Mouse (Mus musculus): ENCODE results near the gene Suv39h2. TPM values are rescaled to one million over a fixed set of nuclear protein-coding genes. Genes with fewer than 3 reads are reported as not detected.

Gene Suv39h2
- polyA plus RNA-seq, 1 experiment from 2014 or later: 49.3 TPM

DNA sequence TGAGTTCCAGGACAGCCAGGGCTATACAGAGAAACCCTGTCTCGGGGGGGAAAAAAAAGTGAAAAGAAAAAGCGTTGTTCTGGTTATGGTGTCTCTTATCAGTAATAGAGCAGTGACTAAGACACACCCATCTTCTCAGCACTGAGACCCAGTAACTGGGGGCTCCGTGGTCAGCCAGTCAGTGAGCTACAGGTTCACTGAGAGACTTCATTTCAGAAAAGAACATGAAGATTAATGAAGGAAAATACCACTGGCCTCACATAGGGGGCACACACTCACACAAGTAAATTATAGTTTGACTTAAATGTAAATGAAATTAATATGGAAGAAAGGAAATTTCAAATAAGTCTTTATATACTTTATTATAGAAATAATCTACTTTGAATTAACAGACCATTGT is 5.4 kb upstream of the Suv39h2 start:
- H3K9me3 ChIP-seq (ENCODE audit: control insufficient read depth, low read length): no peaks in the 10 kb centered on the region
- WGBS: 84% methylated on average over 3 of the region's 3 CpGs
- DNase-seq (ENCODE audit: low spot score) (no peak), ATAC-seq (replicated peaks; ENCODE audit: low FRiP score) (no peak)
- H3K9ac ChIP-seq (ENCODE audit: low read length): no peak overlapping the region
- H3K27ac ChIP-seq (ENCODE audit: low read depth, low read length): no peak overlapping the region
- H3K4me2 ChIP-seq (ENCODE audit: low read depth, low read length, severe bottlenecking): no peak overlapping the region
- no peaks in the 10 kb centered on the region for H3K4me1 ChIP-seq (replicated peaks; ENCODE audit: control insufficient read depth, insufficient read depth, low read length)
- no peaks in the 10 kb centered on the region for H3K27me3 ChIP-seq (ENCODE audit: control insufficient read depth, insufficient read depth, low read length)
- H3K4me3 ChIP-seq (ENCODE audit: low read depth, low read length): no peak overlapping the region
- H3K36me3 ChIP-seq (ENCODE audit: control insufficient read depth, insufficient read depth, low read length): no peaks in the 10 kb centered on the region

DNA sequence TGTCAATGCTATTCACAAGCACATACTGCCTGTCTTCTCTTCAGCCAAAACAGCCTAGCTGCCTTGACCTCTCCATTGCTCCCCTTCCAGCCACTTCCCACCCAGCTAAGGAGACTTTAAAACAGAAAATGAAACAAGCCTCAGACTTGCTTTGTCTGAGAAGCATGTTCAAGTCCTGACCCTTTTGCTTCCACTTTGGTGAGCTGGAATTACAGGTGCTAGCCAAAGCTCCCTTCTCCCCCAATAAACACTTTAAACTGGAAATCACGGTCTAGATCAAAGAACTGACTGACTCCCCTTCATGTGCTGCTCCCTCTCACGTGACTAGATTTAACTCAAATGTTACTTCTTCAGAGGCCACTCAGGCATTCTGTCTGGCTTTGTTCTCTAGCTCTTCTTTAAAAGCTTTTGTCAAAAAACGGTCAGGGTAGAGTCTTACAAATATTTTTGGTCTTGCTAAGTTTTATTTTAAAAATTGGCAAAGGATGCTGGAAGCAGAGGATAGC is 968 bp upstream of the Suv39h2 start:
- no peak overlapping the region for H3K27ac ChIP-seq (ENCODE audit: low read depth, low read length)
- H3K27me3 ChIP-seq (ENCODE audit: control insufficient read depth, insufficient read depth, low read length): no peaks in the 10 kb centered on the region
- no peak overlapping the region; the same call in 1 of the 2 replicates for H3K4me2 ChIP-seq (ENCODE audit: low read depth, low read length, severe bottlenecking)
- DNase-seq (ENCODE audit: low spot score): no peak
- no peak overlapping the region for H3K9ac ChIP-seq (ENCODE audit: low read length)
- H3K4me3 ChIP-seq (ENCODE audit: low read depth, low read length): 0 out of 2 replicates have a peak overlapping the region, but pooled peaks have one; percentile 85
- 67% methylated on average over 3 of the region's 3 CpGs for WGBS
- ATAC-seq (replicated peaks; ENCODE audit: low FRiP score): no peak
- H3K36me3 ChIP-seq (ENCODE audit: control insufficient read depth, insufficient read depth, low read length): no peaks in the 10 kb centered on the region
- no peaks in the 10 kb centered on the region for H3K9me3 ChIP-seq (ENCODE audit: control insufficient read depth, low read length)
- H3K4me1 ChIP-seq (replicated peaks; ENCODE audit: control insufficient read depth, insufficient read depth, low read length): no peaks in the 10 kb centered on the region

DNA sequence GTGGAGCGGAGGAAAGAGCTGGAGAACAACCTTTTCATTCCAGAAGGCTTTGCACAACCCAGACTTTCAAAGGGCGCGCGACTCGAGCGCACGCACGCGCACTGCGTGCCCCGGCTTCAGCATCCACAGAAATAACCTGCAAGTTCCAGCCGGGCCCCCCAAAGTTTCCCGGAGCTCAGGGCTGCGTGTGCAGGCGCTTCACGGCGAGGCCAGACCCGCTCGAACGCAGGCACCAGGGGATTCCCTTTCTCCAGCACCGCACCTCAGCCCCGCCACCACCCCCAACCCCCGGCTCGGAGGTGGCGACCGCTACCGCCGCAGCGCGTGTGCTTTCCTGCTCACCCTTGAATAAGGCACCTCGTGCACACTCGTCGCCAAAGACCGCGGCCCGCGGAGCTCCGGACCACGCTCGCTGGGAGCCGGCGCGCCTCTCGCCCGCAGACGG is 448 bp downstream of the Suv39h2 start:
- DNase-seq (ENCODE audit: low spot score) (peak; percentile 86), ATAC-seq (replicated peaks; ENCODE audit: low FRiP score) (peak; percentile 86)
- no peaks in the 10 kb centered on the region for H3K4me1 ChIP-seq (replicated peaks; ENCODE audit: control insufficient read depth, insufficient read depth, low read length)
- H3K9me3 ChIP-seq (ENCODE audit: control insufficient read depth, low read length): no peaks in the 10 kb centered on the region
- peak overlapping the region; percentile 95 for H3K9ac ChIP-seq (ENCODE audit: low read length)
- peak overlapping the region; percentile 93 for H3K27ac ChIP-seq (ENCODE audit: low read depth, low read length)
- no peaks in the 10 kb centered on the region; the same call in 1 of the 2 replicates for H3K36me3 ChIP-seq (ENCODE audit: control insufficient read depth, insufficient read depth, low read length)
- H3K27me3 ChIP-seq (ENCODE audit: control insufficient read depth, insufficient read depth, low read length): no peaks in the 10 kb centered on the region
- under 1% methylated on average over 46 of the region's 46 CpGs for WGBS
- peak overlapping the region; percentile 85 for H3K4me3 ChIP-seq (ENCODE audit: low read depth, low read length)
- H3K4me2 ChIP-seq (ENCODE audit: low read depth, low read length, severe bottlenecking): peak overlapping the region; percentile 62

DNA sequence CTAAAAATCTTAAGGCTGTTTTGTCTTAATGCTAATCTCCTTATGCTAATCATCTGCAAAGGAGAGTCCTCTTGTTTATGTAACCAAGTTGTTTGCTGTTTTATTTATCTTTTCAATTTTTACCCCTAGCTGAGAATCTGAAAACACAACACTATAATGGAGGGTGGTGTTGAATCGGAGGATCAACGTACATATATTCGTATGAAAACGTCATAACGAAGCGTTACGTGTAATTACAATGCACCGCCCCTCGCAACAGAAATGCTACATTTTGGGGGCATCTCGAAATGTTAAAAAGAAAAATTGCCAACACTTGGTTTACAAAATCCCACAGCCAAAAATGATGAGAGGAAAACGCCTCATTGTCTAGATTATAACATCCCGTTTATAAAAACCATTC is 940 bp downstream of the Suv39h2 start:
- Histone ChIP-seq H3K9ac (ENCODE audit: low read length) (peak overlapping the region; percentile 95), H3K4me2 (ENCODE audit: low read depth, low read length, severe bottlenecking) (peak overlapping the region; percentile 62), H3K4me1 (replicated peaks; ENCODE audit: control insufficient read depth, insufficient read depth, low read length) (no peaks in the 10 kb centered on the region), H3K4me3 (ENCODE audit: low read depth, low read length) (peak overlapping the region; percentile 85), H3K27me3 (ENCODE audit: control insufficient read depth, insufficient read depth, low read length) (no peaks in the 10 kb centered on the region), H3K27ac (ENCODE audit: low read depth, low read length) (peak overlapping the region; percentile 93), H3K36me3 (ENCODE audit: control insufficient read depth, insufficient read depth, low read length) (no peaks in the 10 kb centered on the region; the same call in 1 of the 2 replicates), H3K9me3 (ENCODE audit: control insufficient read depth, low read length) (no peaks in the 10 kb centered on the region)
- WGBS: under 1% methylated on average over 12 of the region's 12 CpGs
- DNase-seq (ENCODE audit: low spot score) (no peak), ATAC-seq (replicated peaks; ENCODE audit: low FRiP score) (no peak)

DNA sequence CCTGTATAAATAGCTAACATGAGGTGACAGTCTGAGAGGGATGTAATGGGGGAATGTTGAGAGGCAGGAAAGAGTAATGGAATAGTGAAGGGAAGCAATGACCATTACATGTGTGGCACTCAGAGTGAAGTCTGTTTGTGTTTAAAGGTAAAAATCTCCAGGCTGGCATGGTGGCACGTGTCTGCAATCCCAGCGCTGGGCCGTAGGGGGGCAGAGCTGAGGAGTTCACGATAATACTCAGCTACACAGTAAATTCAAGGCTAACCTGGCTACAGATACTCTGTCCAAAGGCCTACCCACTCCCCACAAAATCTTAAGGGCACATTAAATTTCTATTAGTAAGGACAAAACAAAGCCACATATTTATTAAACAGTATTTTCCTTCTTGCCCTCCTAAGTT is 18.2 kb downstream of the Suv39h2 start:
- H3K4me3 ChIP-seq (ENCODE audit: low read depth, low read length): no peak overlapping the region
- WGBS: 83% methylated on average over 4 of the region's 4 CpGs
- no peaks in the 10 kb centered on the region for H3K4me1 ChIP-seq (replicated peaks; ENCODE audit: control insufficient read depth, insufficient read depth, low read length)
- no peak for DNase-seq (ENCODE audit: low spot score)
- ATAC-seq (replicated peaks; ENCODE audit: low FRiP score): no peak
- no peaks in the 10 kb centered on the region for H3K9me3 ChIP-seq (ENCODE audit: control insufficient read depth, low read length)
- no peak overlapping the region for H3K9ac ChIP-seq (ENCODE audit: low read length)
- no peaks in the 10 kb centered on the region; the same call in 1 of the 2 replicates for H3K36me3 ChIP-seq (ENCODE audit: control insufficient read depth, insufficient read depth, low read length)
- no peak overlapping the region for H3K27ac ChIP-seq (ENCODE audit: low read depth, low read length)
- no peaks in the 10 kb centered on the region for H3K27me3 ChIP-seq (ENCODE audit: control insufficient read depth, insufficient read depth, low read length)
- no peak overlapping the region for H3K4me2 ChIP-seq (ENCODE audit: low read depth, low read length, severe bottlenecking)

DNA sequence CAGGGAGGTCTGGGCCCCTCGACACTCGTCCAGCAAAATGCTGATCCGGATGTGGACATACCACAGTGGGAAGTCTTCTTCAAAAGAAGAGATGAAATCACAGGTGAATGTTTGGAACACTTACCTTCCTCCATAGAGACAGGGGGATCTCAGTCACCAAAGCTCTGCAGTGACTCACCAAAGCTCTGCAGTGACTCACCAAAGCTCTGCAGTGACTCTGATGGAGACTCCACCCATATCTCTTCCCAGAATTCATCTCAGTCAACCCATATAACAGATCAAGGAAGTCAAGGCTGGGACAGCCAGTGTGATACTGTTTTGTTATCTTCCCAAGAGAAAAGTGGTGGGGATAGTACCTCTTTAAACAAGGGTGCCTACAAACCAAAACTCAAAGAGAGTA is 21.7 kb downstream of the Suv39h2 start:
- H3K36me3 ChIP-seq (ENCODE audit: control insufficient read depth, insufficient read depth, low read length): no peaks in the 10 kb centered on the region; the same call in 1 of the 2 replicates

DNA sequence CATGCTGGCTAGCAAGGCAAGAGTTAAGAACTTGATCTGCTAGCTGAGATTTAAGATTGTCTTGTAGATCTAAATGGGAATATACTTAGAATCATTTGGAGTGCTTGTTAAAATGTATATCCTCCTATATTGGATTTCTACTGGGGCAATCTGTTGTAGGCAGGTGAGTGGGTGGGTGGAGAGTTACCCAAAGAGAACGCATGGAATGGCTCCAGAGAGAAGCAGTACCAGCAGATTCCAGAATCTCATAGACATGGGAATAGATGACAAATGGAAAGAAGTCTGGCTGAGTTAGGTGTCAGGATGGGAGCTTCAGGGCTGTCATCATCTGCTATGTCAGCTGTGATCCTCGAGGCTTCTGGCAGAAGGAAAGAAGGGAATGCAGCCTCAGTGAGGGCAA is 25.4 kb downstream of the Suv39h2 start:
- Histone ChIP-seq H3K27me3 (ENCODE audit: control insufficient read depth, insufficient read depth, low read length) (no peaks in the 10 kb centered on the region), H3K9ac (ENCODE audit: low read length) (no peak overlapping the region), H3K4me2 (ENCODE audit: low read depth, low read length, severe bottlenecking) (no peak overlapping the region), H3K36me3 (ENCODE audit: control insufficient read depth, insufficient read depth, low read length) (no peaks in the 10 kb centered on the region; the same call in 1 of the 2 replicates), H3K9me3 (ENCODE audit: control insufficient read depth, low read length) (no peaks in the 10 kb centered on the region), H3K27ac (ENCODE audit: low read depth, low read length) (no peak overlapping the region), H3K4me1 (replicated peaks; ENCODE audit: control insufficient read depth, insufficient read depth, low read length) (no peaks in the 10 kb centered on the region), H3K4me3 (ENCODE audit: low read depth, low read length) (no peak overlapping the region)
- 84% methylated on average over 2 of the region's 2 CpGs for WGBS
- no peak for ATAC-seq (replicated peaks; ENCODE audit: low FRiP score)
- DNase-seq (ENCODE audit: low spot score): no peak

More for the DNA sequence above, 21.7 kb downstream of the Suv39h2 start:
- DNase-seq (ENCODE audit: low spot score) (no peak), ATAC-seq (replicated peaks; ENCODE audit: low FRiP score) (no peak)
- Histone ChIP-seq H3K4me2 (ENCODE audit: low read depth, low read length, severe bottlenecking) (no peak overlapping the region), H3K4me3 (ENCODE audit: low read depth, low read length) (no peak overlapping the region), H3K27me3 (ENCODE audit: control insufficient read depth, insufficient read depth, low read length) (no peaks in the 10 kb centered on the region), H3K27ac (ENCODE audit: low read depth, low read length) (no peak overlapping the region), H3K4me1 (replicated peaks; ENCODE audit: control insufficient read depth, insufficient read depth, low read length) (no peaks in the 10 kb centered on the region), H3K9me3 (ENCODE audit: control insufficient read depth, low read length) (no peaks in the 10 kb centered on the region), H3K9ac (ENCODE audit: low read length) (no peak overlapping the region)
- 82% methylated on average over 3 of the region's 3 CpGs for WGBS

DNA sequence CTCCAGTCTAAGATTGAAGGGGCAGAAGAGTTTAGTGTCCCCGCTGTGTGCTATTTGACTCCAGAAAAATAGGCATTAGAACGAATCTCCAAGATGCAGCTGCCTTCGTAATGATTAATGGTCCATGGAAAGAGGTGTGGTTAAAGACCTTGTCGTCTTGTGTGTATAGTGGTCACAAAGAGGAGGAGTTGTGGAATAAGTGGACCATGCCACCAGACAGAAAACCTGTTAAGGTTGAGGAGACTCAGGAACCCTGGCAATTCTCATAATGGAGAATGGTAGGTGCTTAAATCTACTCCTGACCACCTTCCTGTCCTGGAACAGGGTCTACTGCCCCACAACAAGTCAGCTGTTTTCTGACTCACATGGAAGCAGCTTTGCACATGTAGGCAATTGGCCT is 28.8 kb downstream of the Suv39h2 start:
- no peaks in the 10 kb centered on the region; the same call in 1 of the 2 replicates for H3K36me3 ChIP-seq (ENCODE audit: control insufficient read depth, insufficient read depth, low read length)
- ATAC-seq (replicated peaks; ENCODE audit: low FRiP score) (no peak), DNase-seq (ENCODE audit: low spot score) (no peak)
- 91% methylated on average over 4 of the region's 4 CpGs for WGBS
- H3K27ac ChIP-seq (ENCODE audit: low read depth, low read length): no peak overlapping the region
- no peak overlapping the region for H3K9ac ChIP-seq (ENCODE audit: low read length)
- no peaks in the 10 kb centered on the region for H3K9me3 ChIP-seq (ENCODE audit: control insufficient read depth, low read length)
- H3K27me3 ChIP-seq (ENCODE audit: control insufficient read depth, insufficient read depth, low read length): no peaks in the 10 kb centered on the region
- H3K4me1 ChIP-seq (replicated peaks; ENCODE audit: control insufficient read depth, insufficient read depth, low read length): no peaks in the 10 kb centered on the region
- H3K4me2 ChIP-seq (ENCODE audit: low read depth, low read length, severe bottlenecking): no peak overlapping the region
- H3K4me3 ChIP-seq (ENCODE audit: low read depth, low read length): no peak overlapping the region

DNA sequence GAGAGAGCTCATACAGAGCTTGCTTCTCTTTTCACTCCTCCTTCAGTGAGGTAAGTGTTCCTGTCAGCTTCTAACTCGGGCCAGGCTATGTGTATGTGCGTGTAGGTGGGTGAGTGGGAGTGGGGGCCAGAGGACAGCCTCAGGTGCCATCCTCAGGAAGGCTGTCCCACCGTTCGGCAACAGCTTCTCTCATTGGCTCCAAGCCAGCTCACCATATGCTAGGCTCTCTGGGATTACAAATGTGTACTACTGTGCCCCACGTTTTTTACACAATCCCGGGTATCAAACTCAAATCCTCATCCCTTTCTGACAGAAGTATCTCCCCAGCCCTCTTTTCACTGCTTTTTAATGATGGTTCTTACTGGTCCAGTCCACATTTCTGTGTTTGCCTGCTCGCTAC is 30.6 kb downstream of the Suv39h2 start:
- ATAC-seq (replicated peaks; ENCODE audit: low FRiP score): no peak
- no peaks in the 10 kb centered on the region; the same call in 1 of the 2 replicates for H3K36me3 ChIP-seq (ENCODE audit: control insufficient read depth, insufficient read depth, low read length)
- WGBS: 86% methylated on average over 7 of the region's 7 CpGs

More for the DNA sequence above, 30.6 kb downstream of the Suv39h2 start:
- Histone ChIP-seq H3K27me3 (ENCODE audit: control insufficient read depth, insufficient read depth, low read length) (no peaks in the 10 kb centered on the region), H3K4me2 (ENCODE audit: low read depth, low read length, severe bottlenecking) (no peak overlapping the region), H3K4me3 (ENCODE audit: low read depth, low read length) (no peak overlapping the region), H3K27ac (ENCODE audit: low read depth, low read length) (no peak overlapping the region), H3K9ac (ENCODE audit: low read length) (no peak overlapping the region), H3K9me3 (ENCODE audit: control insufficient read depth, low read length) (no peaks in the 10 kb centered on the region), H3K4me1 (replicated peaks; ENCODE audit: control insufficient read depth, insufficient read depth, low read length) (no peaks in the 10 kb centered on the region)
- no peak for DNase-seq (ENCODE audit: low spot score)
